Mouse (Mus musculus): ENCODE measurements around the gene Spag16.
"Not testable (repeated sequence)": the region's sequence is repeated elsewhere in the genome, so short reads cannot be mapped to it uniquely, and the experiment has no call there.

Spag16 gene

GRCm38 (mm10) chr1:69826806-69827703 lies at the start of gene Spag16:
Gene Spag16 (plus strand): TSS chr1:69826970.
- in situ Hi-C loops (cut with MboI) = no loop called here

DNA sequence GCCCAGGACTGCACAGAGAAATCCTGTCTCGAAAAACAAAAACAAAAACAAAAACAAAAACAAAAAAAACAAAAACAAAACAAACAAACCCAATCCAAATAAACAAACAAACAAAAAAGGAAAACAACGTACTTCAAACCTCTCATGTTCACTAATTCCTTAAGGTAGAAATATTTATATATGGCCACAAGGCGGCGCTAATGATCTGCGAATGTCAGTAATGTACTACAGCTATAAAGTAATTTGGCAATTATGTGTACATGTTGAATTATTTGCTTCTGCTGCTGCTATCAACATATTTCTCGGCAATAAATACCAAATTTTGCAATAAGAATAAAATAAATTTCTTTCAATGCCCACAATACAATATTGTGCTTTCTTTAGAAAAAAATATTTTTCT lies 41.6 kb upstream of the Spag16 start:
- in situ Hi-C loops (cut with MboI) = no loop called here

GRCm38 (mm10) chr1:69786716-69787115 lies 40.1 kb upstream of the Spag16 start:
- in situ Hi-C loops (cut with MboI) = no loop called here

GRCm38 (mm10) chr1:69787379-69787778 lies 39.4 kb upstream of the Spag16 start:
- in situ Hi-C loops (cut with MboI) = no loop called here

DNA sequence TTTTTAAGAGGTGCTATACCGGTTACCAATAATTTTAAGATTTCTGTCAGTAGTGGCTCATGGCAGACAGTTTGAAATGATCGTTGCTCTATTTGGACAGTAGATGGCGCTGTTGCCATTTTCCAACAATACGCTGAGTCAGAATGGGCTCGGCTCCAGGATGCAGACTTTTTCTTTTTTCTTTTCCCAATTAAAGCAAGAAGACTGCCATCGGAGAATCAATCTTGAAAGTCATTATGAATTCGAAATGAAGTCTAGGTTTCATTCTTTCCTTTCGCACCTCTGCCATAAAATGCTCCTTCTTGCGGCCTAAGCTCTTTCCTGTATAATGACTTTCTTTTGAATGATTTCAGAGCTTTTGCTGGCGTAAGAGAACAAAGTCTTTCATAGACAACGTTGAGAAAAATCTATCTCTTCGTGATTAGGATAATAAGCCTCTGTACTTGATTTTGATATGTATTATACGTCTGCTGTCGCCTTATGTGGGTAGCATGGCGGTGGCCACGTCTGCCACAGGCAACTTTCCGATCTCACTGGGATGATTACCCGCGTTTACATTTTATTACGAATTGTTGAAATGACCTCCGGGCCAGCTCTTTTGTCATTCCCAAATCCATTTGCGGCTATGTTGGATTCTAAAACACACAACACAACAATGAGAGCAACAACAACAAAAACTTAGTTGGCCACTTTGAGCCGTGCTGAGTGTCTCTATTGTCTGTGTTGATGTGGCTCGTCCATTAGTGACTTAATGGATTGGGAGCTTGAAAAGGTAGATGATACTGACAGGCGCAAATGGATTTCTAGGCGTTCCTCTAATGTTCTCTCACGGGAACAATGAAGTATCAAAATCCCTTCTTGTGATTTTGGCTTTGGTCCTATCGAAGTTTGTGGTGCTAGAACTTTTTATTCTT lies 36.2 kb upstream of the Spag16 start:
- in situ Hi-C loops (cut with MboI) = no loop called here

GRCm38 (mm10) chr1:69798948-69799565 lies 27.7 kb upstream of the Spag16 start:
- in situ Hi-C loops (cut with MboI) = no loop called here

DNA sequence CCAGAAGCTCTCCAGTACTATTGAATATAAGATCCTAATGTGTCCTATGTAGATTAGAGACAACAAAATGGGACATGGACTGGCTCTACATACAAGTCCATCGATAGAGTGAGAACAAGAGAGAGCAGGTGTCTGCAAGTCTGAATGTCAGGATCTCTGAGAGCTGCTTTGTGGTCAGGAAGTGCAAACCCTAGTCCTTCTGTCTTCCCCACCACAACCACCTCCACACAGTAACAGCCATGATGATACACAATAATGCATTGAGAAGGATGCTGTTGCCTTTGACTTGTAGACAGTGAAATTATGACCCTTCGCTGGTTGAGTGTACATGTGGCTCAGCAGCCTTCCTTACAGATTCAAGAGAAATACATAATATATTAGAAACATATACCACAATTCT lies 16.6 kb upstream of the Spag16 start:
- in situ Hi-C loops (cut with MboI) = no loop called here

DNA sequence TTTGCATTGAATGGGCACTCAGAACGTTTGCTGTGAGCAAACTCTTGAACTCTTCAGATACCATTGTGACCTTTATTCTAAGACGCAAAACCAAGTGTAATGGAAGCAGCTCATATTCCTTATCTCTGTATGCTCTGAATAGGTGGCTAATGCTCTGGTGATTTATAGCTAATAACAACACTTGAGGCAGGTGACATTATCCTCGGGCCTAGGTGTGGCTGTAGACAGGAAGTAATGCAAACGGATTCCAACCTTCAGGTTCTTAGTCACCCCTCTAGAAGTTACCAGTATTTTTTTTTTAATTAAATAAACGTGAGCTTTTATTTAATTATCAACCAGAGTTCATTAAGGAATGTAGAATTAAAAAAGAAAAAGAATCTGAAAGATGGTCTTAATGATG lies 1.1 kb upstream of the Spag16 start:
- in situ Hi-C loops (cut with MboI) = not testable (repeated sequence)

GRCm38 (mm10) chr1:69828872-69829479 lies 2.2 kb downstream of the Spag16 start:
- in situ Hi-C loops (cut with MboI) = no loop called here

- in situ Hi-C loops (cut with MboI) = no loop called here
These were observed 3.8 kb downstream of the Spag16 start for GRCm38 (mm10) chr1:69830586-69830985.

- in situ Hi-C loops (cut with MboI) = no loop called here
These were observed 4.2 kb downstream of the Spag16 start for GRCm38 (mm10) chr1:69831002-69831401.

DNA sequence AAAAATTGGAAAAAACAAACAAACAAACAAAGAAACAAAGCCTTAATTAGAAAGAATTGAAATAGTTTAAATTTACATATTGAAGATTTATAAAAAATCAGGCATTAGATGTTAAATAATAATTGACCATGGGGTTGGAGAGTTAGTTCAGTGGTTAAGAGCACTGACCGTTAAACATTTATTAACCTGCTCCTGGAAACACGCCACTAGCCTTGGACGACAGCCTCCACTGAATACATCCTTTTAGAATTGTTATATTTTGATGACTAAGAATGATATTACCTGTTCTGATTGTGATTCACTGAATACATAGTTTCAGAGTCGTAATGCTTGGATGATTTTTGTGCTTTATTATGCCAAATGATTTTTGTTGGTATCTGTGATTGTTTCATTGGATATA lies 6.7 kb downstream of the Spag16 start:
- in situ Hi-C loops (cut with MboI) = not testable (repeated sequence)

- in situ Hi-C loops (cut with MboI) = no loop called here
These were observed 26.7 kb downstream of the Spag16 start for GRCm38 (mm10) chr1:69853436-69853835.

DNA sequence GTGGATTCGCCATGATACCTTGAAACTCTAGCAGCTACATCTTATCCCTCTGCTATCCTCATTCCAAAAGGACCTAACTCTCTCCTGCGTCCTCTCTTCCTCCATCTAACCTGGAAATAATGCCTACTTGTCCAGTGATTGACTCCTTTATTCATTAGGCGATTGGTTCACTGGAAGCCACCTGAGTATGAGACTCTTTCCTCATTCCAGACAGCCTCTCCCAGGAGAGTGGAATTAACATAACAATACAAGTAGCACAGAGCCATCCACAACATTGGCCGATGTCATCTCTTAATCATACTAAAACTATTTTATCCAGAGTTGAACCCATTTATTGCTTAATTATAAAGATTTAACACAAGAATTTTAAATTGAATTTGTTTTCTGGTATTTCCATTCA lies 41.0 kb downstream of the Spag16 start:
- in situ Hi-C loops (cut with MboI) = no loop called here

DNA sequence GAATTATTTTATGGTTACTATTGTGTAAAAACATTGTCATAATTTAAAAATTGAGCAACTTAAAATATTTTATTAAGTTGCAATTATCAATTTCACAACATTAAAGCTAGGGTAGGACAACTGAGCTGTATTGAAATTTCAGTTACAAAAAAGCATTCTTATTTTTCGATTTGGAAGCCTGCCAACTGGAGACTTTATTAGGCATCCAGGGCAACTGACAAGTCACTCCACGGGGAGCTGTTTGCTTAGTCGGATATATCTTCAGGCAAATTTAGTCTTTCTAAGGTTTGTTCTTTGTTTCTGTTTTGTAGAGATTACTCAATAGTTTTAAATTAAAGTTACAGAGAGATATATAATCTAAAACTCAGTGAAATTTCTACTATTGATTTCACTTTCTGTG lies 129.8 kb downstream of the Spag16 start:
- in situ Hi-C loops (cut with MboI) = no loop called here

DNA sequence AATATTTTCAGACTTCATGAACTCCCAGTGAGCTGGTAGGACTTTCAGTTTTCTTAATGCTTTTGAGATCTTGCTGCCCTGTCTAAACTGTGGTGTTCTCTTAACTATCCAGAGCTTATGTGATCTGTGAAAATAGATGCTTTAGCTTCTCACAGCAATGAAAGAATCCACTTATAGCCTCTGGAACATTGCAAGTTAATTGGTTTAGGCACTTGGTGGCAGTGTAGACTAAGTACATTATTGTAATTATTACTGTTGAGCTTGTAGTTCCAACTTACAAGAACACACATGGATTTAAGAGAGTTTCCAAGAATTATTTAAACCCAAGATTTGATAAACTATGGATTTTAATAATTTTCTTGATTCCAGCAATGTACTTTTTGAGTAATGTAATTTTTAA lies 170.1 kb downstream of the Spag16 start:
- in situ Hi-C loops (cut with MboI) = no loop called here

DNA sequence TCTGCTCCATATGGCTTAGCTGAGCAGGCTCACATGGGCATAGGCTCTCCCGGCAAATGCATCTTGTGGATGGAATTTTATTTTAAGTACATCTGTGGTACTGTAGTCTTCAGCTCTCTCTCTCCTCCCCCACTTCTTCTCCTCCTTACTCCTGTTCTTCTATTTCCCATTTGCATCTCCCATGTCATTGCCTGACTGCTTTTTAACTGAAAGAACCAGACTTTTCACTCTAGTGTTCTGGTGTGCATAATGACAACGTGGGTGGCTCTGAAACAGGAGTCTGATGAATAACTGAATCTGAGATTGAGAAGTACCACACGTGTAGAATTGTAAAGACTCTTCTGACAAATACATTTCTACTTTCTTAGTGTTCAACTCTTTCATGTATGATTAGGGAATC lies 186.2 kb downstream of the Spag16 start:
- in situ Hi-C loops (cut with MboI) = no loop called here

GRCm38 (mm10) chr1:70037384-70037783 lies 210.6 kb downstream of the Spag16 start:
- in situ Hi-C loops (cut with MboI) = no loop called here

- in situ Hi-C loops (cut with MboI) = no loop called here
These were observed 240.6 kb downstream of the Spag16 start for GRCm38 (mm10) chr1:70067404-70067803.

DNA sequence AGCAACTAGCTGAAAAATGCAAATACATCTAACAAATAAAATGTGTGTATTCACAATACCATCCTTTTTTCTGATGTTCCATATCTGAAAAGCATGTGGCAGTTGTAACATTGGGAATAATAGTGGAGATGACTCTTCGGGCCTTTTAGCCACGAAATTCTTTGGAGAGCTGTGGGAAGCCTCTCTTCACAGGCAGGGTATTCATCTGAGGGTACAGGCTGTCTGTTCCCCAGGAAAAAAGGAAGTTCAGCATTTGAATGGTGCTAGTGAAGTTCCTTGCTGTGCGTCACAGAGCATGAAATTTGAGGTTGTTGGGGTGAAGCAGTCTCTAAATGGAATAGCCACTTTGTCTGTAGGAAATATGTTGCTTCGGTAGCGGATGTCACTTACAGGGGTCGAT lies 246.7 kb downstream of the Spag16 start:
- in situ Hi-C loops (cut with MboI) = no loop called here

GRCm38 (mm10) chr1:70078806-70079205 lies 252.0 kb downstream of the Spag16 start:
- in situ Hi-C loops (cut with MboI) = no loop called here
